Mouse (Mus musculus): Measurements from ENCODE around the gene Olfr427. TPM values are rescaled to one million over a fixed set of nuclear protein-coding genes. Genes with fewer than 3 reads are reported as not detected.

Olfr427 gene
- not detected in 2 replicates for polyA plus RNA-seq (2012; ENCODE audit: low replicate concordance)

DNA sequence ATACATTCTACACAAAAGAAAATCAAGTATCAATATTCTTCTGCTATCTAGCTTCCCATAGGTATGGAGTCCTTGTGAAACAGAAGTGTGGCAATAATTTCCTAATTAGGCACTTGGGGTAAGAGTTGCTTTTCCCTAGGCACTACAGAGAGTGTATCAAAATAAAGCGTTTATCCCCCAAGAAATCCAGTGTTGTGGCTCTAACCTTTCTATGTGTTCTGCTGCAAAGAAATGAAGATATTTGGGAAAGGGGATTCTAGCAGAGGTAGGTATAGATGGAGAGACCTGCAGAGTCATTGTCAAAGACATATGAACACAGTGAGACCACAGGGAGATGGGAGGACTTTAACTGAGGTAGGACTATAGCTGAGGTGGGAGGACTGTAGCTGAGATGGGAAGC lies at the start of gene Olfr427:
Gene Olfr427, plus strand, starts transcription at position 301 of the 400 bp plus-strand sequence.

DNA sequence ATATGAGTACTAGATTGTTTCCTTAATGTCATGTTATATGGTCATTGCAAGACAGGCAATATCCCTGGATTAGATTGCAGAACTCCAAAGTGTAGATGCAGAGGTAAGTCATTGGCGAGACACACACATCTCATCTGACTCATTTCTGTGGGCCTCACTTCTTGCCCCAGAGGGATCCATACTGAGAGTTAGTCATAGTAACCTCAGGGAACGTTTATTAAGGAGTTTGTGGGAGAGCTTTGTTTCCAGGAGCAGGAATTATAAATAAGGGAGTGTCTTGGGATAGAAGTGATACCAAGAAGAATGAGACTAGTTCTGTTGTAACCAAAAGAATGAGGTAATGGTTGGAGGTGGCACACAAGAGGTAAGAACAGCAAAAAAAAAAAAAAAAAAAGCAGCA lies 47.8 kb upstream of the Olfr427 start, which contains the start of gene Olfr432:
Gene Olfr432, plus strand, starts transcription at position 313 of the 400 bp plus-strand sequence.

DNA sequence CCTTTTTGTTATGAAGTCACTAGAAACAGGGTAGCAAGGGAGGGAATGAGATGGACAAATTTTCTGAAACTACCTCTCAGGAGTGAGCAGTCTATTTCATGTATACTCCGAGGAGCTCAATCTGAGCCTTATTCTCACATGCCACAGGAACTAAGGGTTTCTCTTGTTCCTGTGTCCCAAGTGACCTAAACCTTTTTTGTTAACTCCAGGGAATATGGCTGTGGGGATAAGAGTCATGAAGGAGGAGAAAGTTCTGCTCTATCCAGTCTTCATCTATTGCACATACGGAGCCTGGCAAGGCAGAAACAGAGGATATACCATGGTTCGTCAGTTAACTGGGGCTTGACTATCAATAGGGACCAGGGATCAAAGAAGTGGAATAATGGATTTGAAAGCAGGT lies 30.4 kb upstream of the Olfr427 start, which contains the start of gene Olfr430:
Gene Olfr430, plus strand, starts transcription at position 301 of the 400 bp plus-strand sequence.

GRCm38 (mm10) chr1:174084031-174084430 lies 12.7 kb upstream of the Olfr427 start, which contains the start of gene Olfr429:
Olfr429 (plus strand) TSS chr1:174084331.

GRCm38 (mm10) chr1:174121062-174121461 lies 24.4 kb downstream of the Olfr427 start, which contains the start of gene Olfr231:
Olfr231 (minus strand) TSS chr1:174121162.

DNA sequence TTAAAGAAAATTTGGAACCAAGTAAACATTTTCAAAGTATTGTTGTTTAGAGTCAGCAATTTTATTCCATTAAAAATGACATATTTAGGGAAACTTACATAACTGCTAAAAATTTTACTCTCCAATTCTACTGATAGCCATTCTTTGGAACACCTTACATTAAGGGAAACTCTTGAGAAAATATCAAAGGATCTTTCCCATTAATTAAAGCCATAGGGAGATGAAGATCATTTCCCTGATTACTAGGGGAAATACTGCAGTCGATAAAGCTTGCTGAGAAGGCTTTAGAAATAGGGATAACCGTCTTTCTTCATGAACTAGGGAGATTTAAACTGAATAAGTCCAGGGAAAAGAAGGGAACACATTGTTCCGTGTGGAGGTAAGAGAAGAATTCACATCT lies 34.5 kb downstream of the Olfr427 start, which contains the start of gene Olfr424:
Gene Olfr424, plus strand, starts transcription at position 301 of the 400 bp plus-strand sequence.

Other genes starting within 250 kb of the Olfr427 start
- gene Ifi211, start 183.8 kb upstream of the Olfr427 start, polyA plus RNA-seq (2012; ENCODE audit: low replicate concordance), result 0.09 and 0.46 TPM in 2 replicates
- gene Mndal, start 154.4 kb upstream of the Olfr427 start, polyA plus RNA-seq (2012; ENCODE audit: low replicate concordance), result 3.8 and 4.7 TPM in 2 replicates
- 1.6 and 2.6 TPM in 2 replicates for gene Ifi203, start 154.2 kb upstream of the Olfr427 start, polyA plus RNA-seq (2012; ENCODE audit: low replicate concordance)
- 0.20 TPM in 1 of 2 replicates, not detected in the other for gene Ifi202b, start 114.1 kb upstream of the Olfr427 start, polyA plus RNA-seq (2012; ENCODE audit: low replicate concordance)
- 0.18 TPM in 1 of 2 replicates, not detected in the other for gene Ifi205, start 65.1 kb upstream of the Olfr427 start, polyA plus RNA-seq (2012; ENCODE audit: low replicate concordance)
- not detected in 2 replicates for gene Olfr433, start 56.2 kb upstream of the Olfr427 start, polyA plus RNA-seq (2012; ENCODE audit: low replicate concordance)
- 0.03 TPM in 1 of 2 replicates, not detected in the other for gene Olfr432, start 47.7 kb upstream of the Olfr427 start, polyA plus RNA-seq (2012; ENCODE audit: low replicate concordance)
- gene Olfr430, start 30.3 kb upstream of the Olfr427 start, polyA plus RNA-seq (2012; ENCODE audit: low replicate concordance), result not detected in 2 replicates
- not detected in 2 replicates for gene Olfr429, start 12.6 kb upstream of the Olfr427 start, polyA plus RNA-seq (2012; ENCODE audit: low replicate concordance)
- not detected in 2 replicates for gene Olfr231, start 24.3 kb downstream of the Olfr427 start, polyA plus RNA-seq (2012; ENCODE audit: low replicate concordance)
- gene Olfr424, start 34.6 kb downstream of the Olfr427 start, polyA plus RNA-seq (2012; ENCODE audit: low replicate concordance), result not detected in 2 replicates
- not detected in 2 replicates for gene Olfr420, start 58.7 kb downstream of the Olfr427 start, polyA plus RNA-seq (2012; ENCODE audit: low replicate concordance)
- gene Spta1, start 75.9 kb downstream of the Olfr427 start, polyA plus RNA-seq (2012; ENCODE audit: low replicate concordance), result 2.4 and 6.0 TPM in 2 replicates
- not detected in 2 replicates for gene Olfr419, start 155.2 kb downstream of the Olfr427 start, polyA plus RNA-seq (2012; ENCODE audit: low replicate concordance)
- not detected in 2 replicates for gene Mptx1, start 233.6 kb downstream of the Olfr427 start, polyA plus RNA-seq (2012; ENCODE audit: low replicate concordance)

Data from leukemia stem cell, adult 10-12 weeks (primary cell).